Mouse (Mus musculus) kidney, postnatal 0 days (tissue): ENCODE data around the gene Gm5767. TPM values are rescaled to one million over a fixed set of nuclear protein-coding genes. Genes with fewer than 3 reads are reported as not detected.

ENCODE experiments used
- ATAC-seq: fragments of 200-750 bp; cut with Nextera tagmentation; replicated peaks from 2 replicates; pipeline ENCODE4 v1.8.0; 2017; ENCODE audit warnings: low read depth, moderate number of reproducible peaks, moderate TSS enrichment, moderate library complexity; ENCODE audit not compliant: low FRiP score
- DNase-seq: peaks from one replicate; pipeline ENCODE4 v3.0.0-alpha.2; 2016; ENCODE audit warnings: low spot score
- H3K27ac ChIP-seq: fragments of 300-500 bp; sonication (generic); 2 replicates; pipeline ENCODE4 v1.5.1; 2014; ENCODE audit warnings: mild to moderate bottlenecking
- H3K27me3 ChIP-seq: fragments of 300-500 bp; sonication (generic); 2 replicates; pipeline ENCODE4 v1.6.1; 2014; ENCODE audit warnings: low read length, mixed read lengths; ENCODE audit not compliant: insufficient read depth
- H3K36me3 ChIP-seq: fragments of 300-500 bp; sonication (generic); 2 replicates; pipeline ENCODE4 v1.6.1; 2014; ENCODE audit warnings: low read length, mixed read lengths; ENCODE audit not compliant: insufficient read depth
- H3K4me1 ChIP-seq: fragments of 300-500 bp; sonication (generic); replicated peaks from 2 replicates; pipeline ENCODE4 v1.6.1; 2014; ENCODE audit warnings: antibody characterized with exemption, low read length, mixed read lengths; ENCODE audit not compliant: insufficient read depth
- H3K4me2 ChIP-seq: fragments of 300-500 bp; sonication (generic); 2 replicates; pipeline ENCODE4 v1.6.1; 2014; ENCODE audit warnings: mild to moderate bottlenecking, low read length, moderate library complexity, mixed read lengths
- H3K4me3 ChIP-seq: fragments of 300-500 bp; sonication (generic); replicated peaks from 2 replicates; pipeline ENCODE4 v1.5.1; 2014; ENCODE audit warnings: low read depth, low read length
- H3K9ac ChIP-seq: fragments of 300-500 bp; sonication (generic); 2 replicates; pipeline ENCODE4 v1.6.1; 2014; ENCODE audit warnings: low read depth, low read length
- H3K9me3 ChIP-seq: fragments of 300-500 bp; sonication (generic); replicated peaks from 2 replicates; pipeline ENCODE4 v1.6.1; 2016; ENCODE audit warnings: low read length, inconsistent platforms, mixed read lengths
- CTCF ChIP-seq: IDR thresholded peaks from 2 replicates; pipeline ENCODE4 v1.5.1; 2016; ENCODE audit warnings: antibody characterized with exemption, low read depth, mild to moderate bottlenecking, moderate library complexity
- WGBS: fragments of 180-500 bp; shearing (Covaris S2); extraction: QIAGEN DNeasy Blood & Tissue Kit; methylation state at CpG from one replicate; pipeline ENCODE4 v1.1.7; 2014; 5-methylcytosine and 5-hydroxymethylcytosine counted together
- polyA plus RNA-seq: library from polyadenylated mRNA; unstranded; fragments of >200 nt; fragmentation: Nextera tagmentation; extraction: Ambion mirVana; gene quantifications from 2 replicates; pipeline ENCODE4 v1.2.1, GENCODE M21; 2015

Gm5767 gene
- polyA plus RNA-seq, 1 experiment from 2014 or later, result not detected

DNA sequence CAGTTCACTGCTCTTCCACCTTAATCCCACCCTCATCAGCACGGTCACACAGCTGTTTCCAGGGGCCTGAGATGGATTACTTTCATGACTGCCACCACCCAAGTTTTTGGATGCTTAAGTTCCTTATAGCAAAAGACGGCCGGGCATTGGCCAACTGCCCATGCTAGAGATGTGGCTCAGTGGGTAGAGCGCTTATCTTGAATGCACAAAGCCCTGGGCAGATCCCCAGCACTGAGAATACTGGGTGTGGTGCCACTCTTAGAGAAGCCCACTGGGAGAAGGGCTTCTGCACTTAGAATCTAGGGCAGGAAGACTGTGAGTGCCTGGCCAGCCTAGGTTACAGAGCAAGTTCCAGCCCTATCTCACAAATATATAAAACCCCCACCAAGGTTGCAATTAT lies 1.9 kb upstream of the Gm5767 start:
- ATAC-seq, result no peak
- DNase-seq, result no peak
- Histone ChIP-seq H3K27me3 (no peaks in the 10 kb centered on the region), H3K36me3 (no peaks in the 10 kb centered on the region), H3K4me2 (no peak overlapping the region), H3K4me3 (no peak overlapping the region), H3K9me3 (no peaks in the 10 kb centered on the region), H3K9ac (no peak overlapping the region), H3K4me1 (no peaks in the 10 kb centered on the region), H3K27ac (no peak overlapping the region)
- WGBS, result 77% methylated on average over 4 of the region's 4 CpGs
- TF ChIP-seq CTCF, result no peak

- TF ChIP-seq CTCF, result no peak
- H3K27me3 ChIP-seq, result no peaks in the 10 kb centered on the region
- H3K36me3 ChIP-seq, result no peaks in the 10 kb centered on the region
- 69% methylated on average over 3 of the region's 3 CpGs for WGBS
- DNase-seq (no peak), ATAC-seq (no peak)
- H3K4me1 ChIP-seq, result no peaks in the 10 kb centered on the region
- H3K27ac ChIP-seq, result no peak overlapping the region
- H3K4me2 ChIP-seq, result no peak overlapping the region
- no peak overlapping the region for H3K9ac ChIP-seq
- no peaks in the 10 kb centered on the region for H3K9me3 ChIP-seq
- H3K4me3 ChIP-seq, result no peak overlapping the region
Observed at GRCm38 (mm10) chr16:8679780-8680179, 790 bp upstream of the Gm5767 start.

- H3K27me3 ChIP-seq, result no peaks in the 10 kb centered on the region
- H3K4me1 ChIP-seq, result no peaks in the 10 kb centered on the region
- H3K9me3 ChIP-seq, result no peaks in the 10 kb centered on the region
- DNase-seq (no peak), ATAC-seq (no peak)
- H3K27ac ChIP-seq, result no peak overlapping the region
- H3K36me3 ChIP-seq, result peaks cover 13% of the 10 kb centered on the region
- no peak overlapping the region for H3K4me2 ChIP-seq
- no peak overlapping the region for H3K4me3 ChIP-seq
- 33% methylated on average over 4 of the region's 4 CpGs for WGBS
- TF ChIP-seq CTCF, result no peak
- H3K9ac ChIP-seq, result no peak overlapping the region
Observed at GRCm38 (mm10) chr16:8685087-8685486, 4.5 kb downstream of the Gm5767 start.

- peak; percentile 90 for TF ChIP-seq CTCF
- DNase-seq (peak; percentile 83), ATAC-seq (peak; percentile 67)
- Histone ChIP-seq H3K36me3 (peaks cover 23% of the 10 kb centered on the region), H3K4me2 (no peak overlapping the region), H3K9me3 (no peaks in the 10 kb centered on the region), H3K27me3 (no peaks in the 10 kb centered on the region), H3K4me1 (no peaks in the 10 kb centered on the region), H3K9ac (no peak overlapping the region), H3K27ac (no peak overlapping the region), H3K4me3 (no peak overlapping the region)
- WGBS, result 68% methylated on average over 7 of the region's 7 CpGs
Observed at GRCm38 (mm10) chr16:8686121-8686870, 5.7 kb downstream of the Gm5767 start.

GRCm38 (mm10) chr16:8686871-8687535 lies 6.4 kb downstream of the Gm5767 start:
- Histone ChIP-seq H3K4me1 (no peaks in the 10 kb centered on the region), H3K27ac (no peak overlapping the region), H3K27me3 (no peaks in the 10 kb centered on the region), H3K4me2 (no peak overlapping the region), H3K9me3 (no peaks in the 10 kb centered on the region), H3K9ac (no peak overlapping the region), H3K36me3 (peaks cover 30% of the 10 kb centered on the region), H3K4me3 (no peak overlapping the region)
- ATAC-seq (peak; percentile 10; the same call in 1 of the 2 replicates), DNase-seq (no peak)
- TF ChIP-seq CTCF, result no peak
- WGBS, result 81% methylated on average over 11 of the region's 11 CpGs

DNA sequence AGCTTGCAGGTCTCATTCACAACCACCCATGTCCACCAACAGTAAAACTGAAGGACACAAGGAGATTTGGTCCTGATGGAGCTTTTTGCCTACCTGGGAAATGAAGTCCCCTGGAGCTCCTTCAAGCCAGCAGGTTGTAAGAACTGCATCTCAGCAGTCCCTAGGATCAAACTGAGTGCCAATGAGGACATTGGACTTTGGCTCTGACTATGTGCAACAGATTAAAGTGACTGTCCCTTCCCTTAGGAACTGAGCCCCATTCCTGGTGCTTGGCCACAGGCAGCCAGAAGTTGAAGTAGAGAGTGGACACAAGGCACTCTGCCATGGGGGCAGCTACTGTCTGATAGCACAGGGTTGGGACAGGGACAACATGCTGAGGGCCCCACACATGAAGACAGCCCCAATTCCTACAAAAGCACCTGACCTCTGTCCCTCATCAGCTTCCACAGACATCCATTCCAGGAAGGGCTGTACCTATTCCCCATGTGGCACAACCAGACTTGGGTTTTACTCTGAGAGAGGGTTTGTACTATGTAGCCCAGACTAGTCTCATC lies 7.1 kb downstream of the Gm5767 start:
- peaks cover 36% of the 10 kb centered on the region for H3K36me3 ChIP-seq
- no peak overlapping the region for H3K4me3 ChIP-seq
- ATAC-seq, result no peak
- no peak for TF ChIP-seq CTCF
- H3K9me3 ChIP-seq, result no peaks in the 10 kb centered on the region
- no peaks in the 10 kb centered on the region for H3K27me3 ChIP-seq
- no peak overlapping the region for H3K4me2 ChIP-seq
- no peaks in the 10 kb centered on the region for H3K4me1 ChIP-seq
- no peak overlapping the region for H3K9ac ChIP-seq
- DNase-seq, result no peak
- no peak overlapping the region for H3K27ac ChIP-seq
